ENCODE assay signal across 9 mouse cellular contexts in the genomic region with DNA sequence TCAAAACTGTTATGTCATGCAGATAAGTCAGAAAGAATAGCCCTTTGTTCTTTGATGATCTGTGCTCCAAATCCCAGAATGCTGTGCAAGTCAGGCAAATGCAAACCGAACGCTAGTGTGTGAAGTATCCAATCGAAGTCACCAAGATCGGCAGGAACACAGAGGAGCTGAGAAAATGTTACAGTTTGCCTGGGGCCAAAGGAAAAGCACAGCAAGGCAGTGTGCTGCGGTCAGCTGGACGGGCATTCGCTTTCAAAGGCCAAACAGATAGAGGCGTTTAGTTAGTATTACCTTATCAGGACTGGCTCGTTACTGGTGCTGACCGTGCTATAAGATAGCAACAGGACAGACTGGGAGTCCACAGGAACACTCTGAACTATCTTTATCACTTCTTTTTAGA. TPM values are rescaled to one million over a fixed set of nuclear protein-coding genes. Genes with fewer than 3 reads are reported as not detected.
DNase-seq lines count a peak whose midpoint lies in the region; ATAC-seq lines count a peak whose summit lies in the region.
"Had no signal": no experiment of that assay in that cellular context is flagged by ENCODE, and none has a peak within 500 bp of the region (broad histone marks: within the 10 kb centered on the region; RNA-seq: fewer than 3 reads in every experiment).

No protein-coding gene starts in this region.

- no peak overlapping the region for H3K9ac ChIP-seq in hindbrain, embryonic 14.5 days
- H3K9ac ChIP-seq in stomach, embryonic 15.5 days: no peak overlapping the region

- no peak overlapping the region for H3K4me3 ChIP-seq in hindbrain, embryonic 14.5 days (replicated peaks; ENCODE audit: low read length)
- no peak overlapping the region for H3K4me3 ChIP-seq in stomach, embryonic 15.5 days (replicated peaks)

- no peaks in the 10 kb centered on the region for H3K36me3 ChIP-seq in hindbrain, embryonic 14.5 days (replicated peaks; ENCODE audit: control insufficient read depth, insufficient read depth)
- H3K36me3 ChIP-seq in stomach, embryonic 15.5 days: no peaks in the 10 kb centered on the region
- H3K36me3 ChIP-seq: G1E had no signal

- peak overlapping the region; percentile 13 for H3K4me2 ChIP-seq in hindbrain, embryonic 14.5 days (replicated peaks)
- H3K4me2 ChIP-seq in stomach, embryonic 15.5 days: peak overlapping the region; percentile 41

- H3K27me3 ChIP-seq in hindbrain, embryonic 14.5 days (ENCODE audit: control insufficient read depth, insufficient read depth, low read length): 0 out of 2 replicates have a peak, but pooled peaks cover 7% of the 10 kb centered on the region
- no peaks in the 10 kb centered on the region for H3K27me3 ChIP-seq in stomach, embryonic 15.5 days (replicated peaks)

- peak; percentile 13 to 28 for DNase-seq in frontal cortex, postnatal 36 days (ENCODE audit: low spot score in 2 of 2)
- no peak for DNase-seq in frontal cortex, adult 2 months (ENCODE audit: extremely low spot score in 1 of 2, low spot score in 1 of 2)
- peak; percentile 65 for DNase-seq in retina, postnatal 1 day
- DNase-seq in retina, embryonic 14.5 days (ENCODE audit: low spot score): no peak
- DNase-seq in hindbrain, embryonic 14.5 days (ENCODE audit: low spot score): peak; percentile 38
- DNase-seq in urinary bladder, postnatal 4 days (ENCODE audit: low spot score in 2 of 2): no peak
- no peak for DNase-seq in left cerebral cortex, postnatal 10 days (ENCODE audit: extremely low spot score in 1 of 2, low spot score in 2 of 2)

- no peak overlapping the region for H3K27ac ChIP-seq in hindbrain, embryonic 14.5 days
- H3K27ac ChIP-seq in stomach, embryonic 15.5 days: no peak overlapping the region

- WGBS in hindbrain, embryonic 14.5 days: 53% methylated on average over 10 of the region's 10 CpGs
- 36% methylated on average over 10 of the region's 10 CpGs for WGBS in stomach, embryonic 15.5 days

- H3K4me1 ChIP-seq in hindbrain, embryonic 14.5 days (replicated peaks; ENCODE audit: control insufficient read depth, insufficient read depth, low read length): no peaks in the 10 kb centered on the region
- H3K4me1 ChIP-seq in stomach, embryonic 15.5 days: no peaks in the 10 kb centered on the region

- no peaks in the 10 kb centered on the region for H3K9me3 ChIP-seq in hindbrain, embryonic 14.5 days (ENCODE audit: control insufficient read depth, low read length)
- H3K9me3 ChIP-seq in stomach, embryonic 15.5 days: no peaks in the 10 kb centered on the region
- H3K9me3 ChIP-seq: G1E had no signal

- ATAC-seq in hindbrain, embryonic 14.5 days (ENCODE audit: low FRiP score): peak; percentile 34; the same call in 1 of the 2 replicates
- no peak for ATAC-seq in stomach, embryonic 15.5 days (ENCODE audit: insufficient read depth, low FRiP score, low read depth)

- intact Hi-C loops in left cerebral cortex, postnatal 10 days (cut with DNase I): loop anchor here (5.0 to 10.0 kb wide), 3 partner anchors 103 to 968 kb away; a partner anchor contains a TSS

RNA-seq across cellular contexts. Expression of a gene that starts 15.8 kb away (rescaled TPM):
- polyA plus RNA-seq in frontal cortex, adult 2 months (2012; rRNA removed): 12.2 and 16.2 TPM in 2 replicates
- polyA plus RNA-seq in hindbrain, embryonic 14.5 days (2014; fragmentation: Nextera tagmentation; extraction: Ambion mirVana): 1.9 and 2.7 TPM in 2 replicates
- 0.18 TPM in 1 of 2 replicates, not detected in the other for polyA plus RNA-seq in stomach, embryonic 15.5 days (2015; fragmentation: Nextera tagmentation; extraction: Ambion mirVana)
- total RNA-seq in left cerebral cortex, postnatal 10 days (2021): 10 to 100 TPM in 1 of 2 experiments, 1 to 10 TPM in 1; 8.8 to 10.3 TPM
- polyA plus RNA-seq: G1E had no signal

RNA-seq across cellular contexts. Expression of a gene that starts 18.7 kb away (rescaled TPM):
- polyA plus RNA-seq in frontal cortex, adult 2 months (2012; rRNA removed): 45.3 and 49.9 TPM in 2 replicates
- 64.4 and 71.6 TPM in 2 replicates for polyA plus RNA-seq in hindbrain, embryonic 14.5 days (2014; fragmentation: Nextera tagmentation; extraction: Ambion mirVana)
- 26.9 and 31.8 TPM in 2 replicates for polyA plus RNA-seq in stomach, embryonic 15.5 days (2015; fragmentation: Nextera tagmentation; extraction: Ambion mirVana)
- total RNA-seq in left cerebral cortex, postnatal 10 days (2021): 100 to 1,000 TPM; 115 to 119 TPM

Comparison
In these comparisons a context has a peak if more than half of its experiments do, and no peak if none do; other contexts are left out.
1. DNase-seq: peak in frontal cortex, postnatal 36 days (2 of 2), retina, postnatal 1 day (single experiment) and hindbrain, embryonic 14.5 days (single experiment); none in frontal cortex, adult 2 months (0 of 2), retina, embryonic 14.5 days (single experiment), urinary bladder, postnatal 4 days (0 of 2) and left cerebral cortex, postnatal 10 days (0 of 2).